Mouse (Mus musculus) CH12.LX (cell line): Measurements from ENCODE around the gene Cpb1. TPM values are rescaled to one million over a fixed set of nuclear protein-coding genes. Genes with fewer than 3 reads are reported as not detected.
A peak's percentile ranks its signal among the peaks of the same experiment; 100 is the strongest.

Experiments used
- DNase-seq: peaks from one replicate; pipeline ENCODE4 v3.0.0-alpha.2; 2013; ENCODE audit errors: extremely low read depth
- H3K27ac ChIP-seq: 2 replicates; pipeline ENCODE4 v1.5.1; 2012; ENCODE audit warnings: low read depth, mild to moderate bottlenecking, control low read depth, moderate library complexity; ENCODE audit not compliant: insufficient read depth
- H3K27me3 ChIP-seq: replicated peaks from 2 replicates; pipeline ENCODE3; 2012; ENCODE audit warnings: inconsistent platforms
- H3K36me3 ChIP-seq, 2 experiments: replicated peaks in 1 of 2; 2 replicates each; pipeline versions ENCODE3 to v1.6.1; 2012; ENCODE audit warnings: inconsistent platforms in 1 of 2, low read length in 1 of 2, mild to moderate bottlenecking in 1 of 2, mixed read lengths in 1 of 2, moderate library complexity in 1 of 2; ENCODE audit not compliant: control insufficient read depth in 1 of 2, insufficient read depth in 1 of 2
- H3K4me1 ChIP-seq, 2 experiments: 2 replicates each; pipeline ENCODE4 v1.6.1; 2012; ENCODE audit warnings: inconsistent platforms in 1 of 2, moderate library complexity in 1 of 2; ENCODE audit not compliant: insufficient read depth in 2 of 2, control insufficient read depth in 1 of 2
- H3K4me2 ChIP-seq: 2 replicates; pipeline ENCODE4 v1.6.1; 2012; ENCODE audit warnings: low read depth, mild to moderate bottlenecking, control low read depth; ENCODE audit not compliant: poor library complexity, insufficient read depth, severe bottlenecking
- H3K4me3 ChIP-seq, 3 experiments: fragments of 150-350 bp in 1 of 3; sonication (generic) in 1 of 3; replicated peaks in 1 of 3; 2 replicates each; pipeline versions ENCODE3 to v1.5.1; 2011 to 2012; ENCODE audit warnings: low read depth in 2 of 3, low read length in 2 of 3, mild to moderate bottlenecking in 2 of 3, moderate library complexity in 2 of 3, control low read depth in 1 of 3, improper control_type of control experiment in 1 of 3, inconsistent platforms in 1 of 3, mixed read lengths in 1 of 3; ENCODE audit not compliant: poor library complexity in 1 of 3
- H3K79me2 ChIP-seq: replicated peaks from 2 replicates; pipeline ENCODE4 v1.6.1; 2012; ENCODE audit warnings: mild to moderate bottlenecking, moderate library complexity; ENCODE audit not compliant: control insufficient read depth, poor library complexity, insufficient read depth, severe bottlenecking; ENCODE audit errors: extremely low read depth
- H3K9ac ChIP-seq: 2 replicates; pipeline ENCODE4 v1.6.1; 2012; ENCODE audit warnings: low read depth, mild to moderate bottlenecking, control low read depth, moderate library complexity; ENCODE audit not compliant: insufficient read depth
- H3K9me3 ChIP-seq: replicated peaks from 2 replicates; pipeline ENCODE3; 2012; ENCODE audit warnings: low read length, inconsistent platforms, mixed read lengths
- BHLHE40 ChIP-seq: IDR thresholded peaks from 2 replicates; pipeline ENCODE4 v1.6.1; 2011; ENCODE audit warnings: mild to moderate bottlenecking, low read depth, low read length, improper control_type of control experiment
- CHD1 ChIP-seq: IDR thresholded peaks from 2 replicates; pipeline ENCODE4 v1.6.1; 2012; ENCODE audit warnings: low read depth, low read length, improper control_type of control experiment, inconsistent platforms
- CHD2 ChIP-seq: IDR thresholded peaks from 2 replicates; pipeline ENCODE4 v1.6.1; 2011; ENCODE audit warnings: low read length, improper control_type of control experiment
- E2F4 ChIP-seq: IDR thresholded peaks from 2 replicates; pipeline ENCODE4 v1.6.1; 2011; ENCODE audit warnings: low read depth, low read length, improper control_type of control experiment; ENCODE audit not compliant: insufficient replicate concordance
- EP300 ChIP-seq: IDR thresholded peaks from 2 replicates; pipeline ENCODE4 v1.6.1; 2011; ENCODE audit warnings: low read length, improper control_type of control experiment
- ETS1 ChIP-seq: conservative IDR thresholded peaks from 2 replicates; pipeline ENCODE4 v1.6.1; 2012; ENCODE audit warnings: low read depth, mild to moderate bottlenecking, inconsistent platforms, low read length, improper control_type of control experiment, moderate library complexity
- GABPA ChIP-seq: IDR thresholded peaks from 2 replicates; pipeline ENCODE4 v1.6.1; 2012; ENCODE audit warnings: low read depth, low read length, improper control_type of control experiment, inconsistent platforms; ENCODE audit not compliant: insufficient replicate concordance
- HCFC1 ChIP-seq: IDR thresholded peaks from 2 replicates; pipeline ENCODE4 v1.6.1; 2012; ENCODE audit warnings: low read depth, mild to moderate bottlenecking, inconsistent platforms, low read length, improper control_type of control experiment
- JUND ChIP-seq: conservative IDR thresholded peaks from 2 replicates; pipeline ENCODE4 v1.6.1; 2011; ENCODE audit warnings: low read depth, low read length, improper control_type of control experiment
- MAZ ChIP-seq: IDR thresholded peaks from 2 replicates; pipeline ENCODE4 v1.6.1; 2012; ENCODE audit warnings: low read depth, mild to moderate bottlenecking, inconsistent platforms, low read length, improper control_type of control experiment, moderate library complexity
- MEF2A ChIP-seq: IDR thresholded peaks from 2 replicates; pipeline ENCODE4 v1.6.1; 2014; ENCODE audit warnings: low read depth, mild to moderate bottlenecking, inconsistent platforms, low read length, improper control_type of control experiment, borderline replicate concordance
- MYC ChIP-seq: IDR thresholded peaks from 2 replicates; pipeline ENCODE4 v1.6.1; 2011; ENCODE audit warnings: low read depth, mild to moderate bottlenecking, improper control_type of control experiment, low read length
- PAX5 ChIP-seq: IDR thresholded peaks from 2 replicates; pipeline ENCODE4 v1.6.1; 2012; ENCODE audit warnings: low read length, inconsistent platforms, mixed read lengths
- POLR2A ChIP-seq: IDR thresholded peaks from 2 replicates; pipeline ENCODE4 v1.6.1; 2011; ENCODE audit warnings: low read depth, mild to moderate bottlenecking, improper control_type of control experiment, low read length
- POLR2AphosphoS2 ChIP-seq: IDR thresholded peaks from 2 replicates; pipeline ENCODE4 v1.6.1; 2011; ENCODE audit warnings: low read depth, low read length, improper control_type of control experiment
- RAD21 ChIP-seq: IDR thresholded peaks from 2 replicates; pipeline ENCODE4 v1.6.1; 2011; ENCODE audit warnings: low read depth, mild to moderate bottlenecking, low read length, improper control_type of control experiment, moderate library complexity
- SMC3 ChIP-seq: IDR thresholded peaks from 2 replicates; pipeline ENCODE4 v1.6.1; 2011; ENCODE audit warnings: low read depth, low read length, improper control_type of control experiment
- TBP ChIP-seq: conservative IDR thresholded peaks from 2 replicates; pipeline ENCODE4 v1.6.1; 2011; ENCODE audit warnings: low read depth, low read length, improper control_type of control experiment
- TCF12 ChIP-seq: IDR thresholded peaks from 2 replicates; pipeline ENCODE4 v1.6.1; 2014; ENCODE audit warnings: low read depth, mild to moderate bottlenecking, inconsistent platforms, low read length, improper control_type of control experiment
- USF1 ChIP-seq: IDR thresholded peaks from 2 replicates; pipeline ENCODE4 v1.6.1; 2014; ENCODE audit warnings: low read depth, mild to moderate bottlenecking, inconsistent platforms, low read length, improper control_type of control experiment
- ZKSCAN1 ChIP-seq: IDR thresholded peaks from 2 replicates; pipeline ENCODE4 v1.6.1; 2012; ENCODE audit warnings: low read depth, inconsistent platforms, low read length, improper control_type of control experiment, borderline replicate concordance
- ZNF384 ChIP-seq: IDR thresholded peaks from 2 replicates; pipeline ENCODE4 v1.6.1; 2012; ENCODE audit warnings: low read depth, low read length, improper control_type of control experiment, inconsistent platforms
- dilution Hi-C: fragments of 300-500 bp; cut with MboI; formaldehyde crosslinking; loops from 2 replicates; pipeline ENCODE4 v1.14.3; 2020; ENCODE audit warnings: low sequenced_read_pairs; ENCODE audit not compliant: extremely low pct_unique_long_range_greater_than_20kb, extremely low pct_ligation_motif_present
- in situ Hi-C: fragments of 300-500 bp; cut with MboI; formaldehyde crosslinking; loops from 3 replicates; pipeline ENCODE4 v1.14.3; 2019; ENCODE audit warnings: low sequenced_read_pairs, low pct_ligation_motif_present, low pct_unique_long_range_greater_than_20kb, mixed read lengths
- polyA plus RNA-seq: library from polyadenylated mRNA; unstranded; fragments of >175 nt; gene quantifications from 2 replicates; pipeline ENCODE4 v1.2.1, GENCODE M21; 2012; ENCODE audit warnings: low read depth; ENCODE audit not compliant: insufficient read length
- total RNA-seq, 2 experiments: library from RNA; depleted of rRNA; stranded (reverse); fragments of 300-350 nt in 1 of 2; fragments of >200 nt in 1 of 2; gene quantifications; 2 replicates each; pipeline ENCODE4 v1.2.3; 2012 to 2014

The Cpb1 gene
- total and polyA plus RNA-seq, 3 experiments = not detected

- Histone ChIP-seq H3K27ac (no peak overlapping the region), H3K4me3 (no peak overlapping the region), H3K4me2 (no peak overlapping the region), H3K9me3 (no peaks in the 10 kb centered on the region), H3K36me3 (no peaks in the 10 kb centered on the region), H3K9ac (no peak overlapping the region), H3K27me3 (no peaks in the 10 kb centered on the region), H3K79me2 (no peaks in the 10 kb centered on the region), H3K4me1 (peaks cover 0 to 13% of the 10 kb centered on the region in 2 experiments; a peak in 2 of 4 replicates)
- dilution Hi-C loops (no loop called here), in situ Hi-C loops (no loop called here)
- no peak for TF ChIP-seq SMC3
- no peak for TF ChIP-seq POLR2A
- DNase-seq = no peak
These were observed 33.6 kb upstream of the Cpb1 start for GRCm38 (mm10) chr3:20309142-20309541.

- no peaks in the 10 kb centered on the region for H3K79me2 ChIP-seq
- dilution Hi-C loops = no loop called here
These were observed 31.7 kb upstream of the Cpb1 start for GRCm38 (mm10) chr3:20307256-20307655.

GRCm38 (mm10) chr3:20304758-20305352, 29.3 kb upstream of the Cpb1 start:
- H3K9me3 ChIP-seq = no peaks in the 10 kb centered on the region
- H3K4me3 ChIP-seq = no peak overlapping the region
- H3K27ac ChIP-seq = no peak overlapping the region
- in situ Hi-C loops = no loop called here
- H3K4me2 ChIP-seq = no peak overlapping the region
- no peaks in the 10 kb centered on the region for H3K79me2 ChIP-seq
- DNase-seq = peak; percentile 27
- H3K4me1 ChIP-seq = peaks cover 0 to 13% of the 10 kb centered on the region in 2 experiments; a peak in 2 of 4 replicates
- no peaks in the 10 kb centered on the region for H3K36me3 ChIP-seq
- no peaks in the 10 kb centered on the region for H3K27me3 ChIP-seq
- dilution Hi-C loops = no loop called here
- TF ChIP-seq GABPA (no peak), PAX5 (no peak), HCFC1 (no peak), TBP (no peak), ETS1 (no peak), BHLHE40 (no peak), JUND (no peak), ZKSCAN1 (no peak), MYC (no peak), CHD2 (no peak), CHD1 (no peak), E2F4 (no peak), MAZ (no peak), EP300 (no peak), POLR2AphosphoS2 (no peak), USF1 (no peak), ZNF384 (no peak), RAD21 (no peak), TCF12 (no peak)
- no peak overlapping the region for H3K9ac ChIP-seq

More at GRCm38 (mm10) chr3:20307256-20307655, 31.7 kb upstream of the Cpb1 start:
- Histone ChIP-seq H3K36me3 (no peaks in the 10 kb centered on the region), H3K9ac (no peak overlapping the region), H3K27ac (no peak overlapping the region), H3K4me3 (no peak overlapping the region), H3K4me2 (no peak overlapping the region), H3K27me3 (no peaks in the 10 kb centered on the region), H3K4me1 (peaks cover 0 to 13% of the 10 kb centered on the region in 2 experiments; a peak in 2 of 4 replicates), H3K9me3 (no peaks in the 10 kb centered on the region)
- no peak for DNase-seq
- in situ Hi-C loops = no loop called here
- TF ChIP-seq MEF2A = no peak
